Mouse (Mus musculus) spleen, postnatal 14 days (tissue): ENCODE measurements around the gene Gm49333.
A peak's percentile ranks its signal among the peaks of the same experiment; 100 is the strongest.

Experiments used
- DNase-seq, 2 experiments: peaks; one replicate each; pipeline ENCODE4 v3.0.0; 2021 to 2022; ENCODE audit warnings: low spot score in 2 of 2

The Gm49333 gene

DNA sequence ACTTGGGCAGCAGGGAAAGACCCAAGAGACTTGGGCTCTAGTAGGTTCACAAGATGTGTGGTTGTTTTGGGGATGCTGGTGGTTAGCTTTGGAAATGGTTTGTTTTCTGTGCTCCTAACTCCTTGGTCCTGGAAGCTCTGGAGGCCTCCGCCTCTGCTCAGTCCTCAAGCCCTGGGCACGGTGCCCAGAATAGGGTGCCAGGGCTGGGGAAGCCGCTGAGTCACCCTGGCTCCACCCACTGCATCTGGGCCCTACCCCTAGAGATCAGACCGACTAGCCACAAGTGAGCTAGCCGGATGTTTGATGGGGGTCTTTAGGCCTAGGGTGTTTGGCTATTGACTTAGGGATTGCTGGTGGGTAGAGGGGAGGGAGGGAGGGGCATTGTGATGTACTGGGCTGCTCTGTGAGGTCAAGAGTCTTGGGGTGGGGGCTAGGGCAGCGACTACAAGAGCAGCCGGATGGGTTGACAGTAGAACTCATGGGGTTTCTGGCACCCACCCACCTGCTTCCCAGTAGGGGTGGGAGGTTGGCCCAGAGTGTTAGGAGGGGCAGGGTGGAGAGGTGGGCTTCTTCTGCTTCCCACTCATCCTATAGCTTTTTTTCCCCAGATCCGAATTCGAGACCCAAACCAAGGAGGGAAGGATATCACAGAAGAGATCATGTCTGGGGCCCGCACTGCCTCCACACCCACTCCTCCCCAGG, 66.7 kb downstream of the Gm49333 start:
- peak; percentile 78 to 85 for DNase-seq

DNA sequence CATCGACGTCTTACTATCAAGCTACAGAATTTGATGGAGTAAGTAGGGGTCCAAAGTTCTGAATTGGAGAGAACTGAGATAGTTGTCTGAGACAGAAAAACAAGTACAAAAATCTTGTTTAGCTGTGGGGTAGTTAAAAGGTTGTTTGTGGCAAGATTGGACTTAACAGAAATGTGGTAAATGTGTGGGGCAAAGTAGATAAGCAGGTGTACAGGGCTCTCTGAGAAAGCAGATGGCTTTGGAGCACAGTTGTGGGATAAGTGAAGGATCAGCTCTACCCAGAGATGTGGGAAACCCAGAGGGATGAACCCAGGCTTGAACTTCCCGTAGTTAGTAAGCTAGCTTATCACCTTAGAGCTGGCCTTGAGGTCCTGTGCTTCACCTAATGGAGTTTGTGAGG, 79.4 kb downstream of the Gm49333 start:
- no peak for DNase-seq

DNA sequence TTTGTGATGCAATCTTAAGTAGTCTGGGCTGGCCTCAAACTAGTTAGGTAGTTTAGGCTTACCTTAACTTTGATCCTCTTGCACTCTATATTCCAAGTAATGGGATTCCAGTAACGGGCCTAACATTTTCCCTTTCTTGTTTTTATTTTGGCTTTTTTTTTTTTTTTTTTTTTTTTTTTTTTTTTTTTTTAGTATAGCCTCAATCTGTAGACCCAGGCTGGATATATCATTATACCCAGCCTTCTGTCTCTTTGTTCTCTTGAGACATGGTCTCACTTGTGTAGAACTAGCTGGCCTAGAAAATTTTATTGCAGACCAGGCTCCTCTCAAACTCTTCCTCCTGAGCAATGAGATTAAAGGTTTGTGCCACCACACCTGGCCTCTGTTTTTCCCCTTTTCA, 80.2 kb downstream of the Gm49333 start:
- no peak for DNase-seq

DNA sequence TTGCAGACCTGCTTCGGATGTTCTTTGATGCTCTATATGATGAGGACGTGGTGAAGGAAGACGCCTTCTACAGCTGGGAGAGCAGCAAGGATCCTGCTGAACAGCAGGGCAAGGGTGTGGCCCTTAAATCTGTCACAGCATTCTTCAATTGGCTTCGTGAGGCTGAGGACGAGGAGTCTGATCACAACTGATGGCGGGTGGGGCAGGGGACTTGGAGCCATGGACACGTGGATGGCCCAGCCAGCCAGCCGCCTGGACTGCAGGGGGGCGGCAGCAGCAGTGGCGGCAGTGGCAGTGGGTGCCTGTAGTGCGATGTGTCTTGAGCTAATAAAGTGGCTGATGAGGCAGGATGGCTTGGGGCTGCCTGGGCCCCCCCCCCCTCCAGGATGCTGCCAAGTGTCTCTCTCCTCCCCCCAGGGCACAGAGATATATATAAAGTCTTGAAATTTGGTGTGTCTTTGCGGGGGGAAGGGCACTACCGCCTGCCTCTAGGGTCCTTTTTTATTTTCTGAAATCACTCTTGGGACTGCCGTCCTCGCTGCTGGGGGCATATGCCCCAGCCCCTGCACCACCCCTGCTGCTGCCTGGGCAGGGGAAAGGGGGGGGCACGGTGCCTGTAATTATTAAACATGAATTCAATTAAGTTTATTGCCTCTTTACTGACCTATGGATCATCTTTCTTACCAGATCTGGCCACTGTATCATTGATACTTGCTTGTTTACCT, 81.0 kb downstream of the Gm49333 start:
- DNase-seq = no peak

GRCm38 (mm10) chr16:20693111-20693701, 81.8 kb downstream of the Gm49333 start, which contains the start of gene Fam131a:
Gene Fam131a (plus strand): TSS chr16:20693241.
- DNase-seq = peak; percentile 49 to 59

GRCm38 (mm10) chr16:20694781-20695180, 83.4 kb downstream of the Gm49333 start:
- no peak for DNase-seq
